Mouse (Mus musculus) heart, postnatal 0 days (tissue): ENCODE data around the gene Igf1r. TPM values are rescaled to one million over a fixed set of nuclear protein-coding genes. Genes with fewer than 3 reads are reported as not detected.

Experiments
- ATAC-seq: fragments of 200-750 bp; cut with Nextera tagmentation; 2 replicates; pipeline ENCODE4 v1.8.0; 2017; ENCODE audit warnings: low read depth, moderate number of reproducible peaks, moderate library complexity; ENCODE audit not compliant: insufficient read depth
- DNase-seq: peaks from one replicate; pipeline ENCODE4 v3.0.0-alpha.2; 2016; ENCODE audit warnings: low spot score
- H3K27ac ChIP-seq: fragments of 300-500 bp; sonication (generic); 2 replicates; pipeline ENCODE4 v1.5.1; 2014; ENCODE audit warnings: low read depth, mild to moderate bottlenecking
- H3K27me3 ChIP-seq: fragments of 300-500 bp; sonication (generic); 2 replicates; pipeline ENCODE4 v1.6.1; 2014; ENCODE audit warnings: low read length, mixed read lengths; ENCODE audit not compliant: control insufficient read depth, insufficient read depth
- H3K36me3 ChIP-seq: fragments of 300-500 bp; sonication (generic); replicated peaks from 2 replicates; pipeline ENCODE4 v1.6.1; 2014; ENCODE audit warnings: low read length, mixed read lengths; ENCODE audit not compliant: control insufficient read depth, insufficient read depth
- H3K4me1 ChIP-seq: fragments of 300-500 bp; sonication (generic); 2 replicates; pipeline ENCODE4 v1.6.1; 2014; ENCODE audit warnings: antibody characterized with exemption; ENCODE audit not compliant: control insufficient read depth, insufficient read depth
- H3K4me2 ChIP-seq: fragments of 300-500 bp; sonication (generic); 2 replicates; pipeline ENCODE4 v1.6.1; 2014; ENCODE audit warnings: low read depth, mild to moderate bottlenecking, low read length, moderate library complexity
- H3K4me3 ChIP-seq: fragments of 300-500 bp; sonication (generic); 2 replicates; pipeline ENCODE4 v1.5.1; 2014; ENCODE audit warnings: low read depth, low read length
- H3K9ac ChIP-seq: fragments of 300-500 bp; sonication (generic); replicated peaks from 2 replicates; pipeline ENCODE4 v1.6.1; 2014; ENCODE audit warnings: low read depth, low read length, mixed read lengths
- H3K9me3 ChIP-seq: fragments of 300-500 bp; sonication (generic); replicated peaks from 2 replicates; pipeline ENCODE4 v1.6.1; 2016; ENCODE audit warnings: low read length; ENCODE audit not compliant: control insufficient read depth
- CTCF ChIP-seq: IDR thresholded peaks from 2 replicates; pipeline ENCODE4 v1.5.1; 2016; ENCODE audit warnings: antibody characterized with exemption, control low read depth, low read depth
- EP300 ChIP-seq: IDR thresholded peaks from 2 replicates; pipeline ENCODE4 v1.6.1; 2016; ENCODE audit warnings: antibody characterized with exemption, low read depth
- WGBS: fragments of 180-500 bp; shearing (Covaris S2); extraction: QIAGEN DNeasy Blood & Tissue Kit; methylation state at CpG from one replicate; pipeline ENCODE4 v1.1.7; 2014; 5-methylcytosine and 5-hydroxymethylcytosine counted together
- polyA plus RNA-seq: library from polyadenylated mRNA; unstranded; fragments of >200 nt; fragmentation: Nextera tagmentation; extraction: Ambion mirVana; gene quantifications from 2 replicates; pipeline ENCODE4 v1.2.1, GENCODE M21; 2015
- total RNA-seq: library from RNA; depleted of rRNA; stranded (reverse); fragments of >200 nt; gene quantifications from 2 replicates; pipeline ENCODE4 v1.2.3, GENCODE M21; 2014; ENCODE audit warnings: low replicate concordance

Igf1r gene
- total and polyA plus RNA-seq, 2 experiments from 2014 or later: 8.8 to 41.8 TPM

DNA sequence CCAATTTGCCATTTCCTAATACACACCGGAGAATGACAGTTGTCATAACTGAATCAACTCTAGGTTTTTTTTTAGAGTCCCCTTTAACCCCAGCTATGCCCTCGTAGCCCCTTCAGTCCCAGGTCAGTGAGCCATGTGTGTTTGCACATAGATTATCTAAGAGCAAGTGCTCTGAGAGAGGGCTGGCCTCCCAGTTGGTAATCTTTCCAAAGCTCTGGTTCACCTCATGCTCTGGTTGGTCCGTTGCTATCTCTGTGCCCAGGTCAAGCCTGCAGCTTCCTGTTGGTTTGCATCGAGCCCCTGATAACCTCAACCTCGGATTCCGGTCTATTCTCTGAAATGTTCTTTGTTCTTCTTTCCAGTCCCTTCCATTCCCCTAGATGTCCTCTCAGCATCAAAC lies 236.6 kb downstream of the Igf1r start:
- no peaks in the 10 kb centered on the region for H3K27me3 ChIP-seq
- no peak for DNase-seq
- no peak for TF ChIP-seq CTCF
- no peak for TF ChIP-seq EP300
- ATAC-seq: no peak
- no peaks in the 10 kb centered on the region; the same call in 1 of the 2 replicates for H3K4me1 ChIP-seq
- H3K9me3 ChIP-seq: no peaks in the 10 kb centered on the region
- H3K36me3 ChIP-seq: peaks cover 82% of the 10 kb centered on the region
- H3K4me2 ChIP-seq: no peak overlapping the region
- H3K9ac ChIP-seq: no peak overlapping the region
- H3K4me3 ChIP-seq: no peak overlapping the region
- 48% methylated on average over 6 of the region's 6 CpGs for WGBS
- no peak overlapping the region for H3K27ac ChIP-seq

DNA sequence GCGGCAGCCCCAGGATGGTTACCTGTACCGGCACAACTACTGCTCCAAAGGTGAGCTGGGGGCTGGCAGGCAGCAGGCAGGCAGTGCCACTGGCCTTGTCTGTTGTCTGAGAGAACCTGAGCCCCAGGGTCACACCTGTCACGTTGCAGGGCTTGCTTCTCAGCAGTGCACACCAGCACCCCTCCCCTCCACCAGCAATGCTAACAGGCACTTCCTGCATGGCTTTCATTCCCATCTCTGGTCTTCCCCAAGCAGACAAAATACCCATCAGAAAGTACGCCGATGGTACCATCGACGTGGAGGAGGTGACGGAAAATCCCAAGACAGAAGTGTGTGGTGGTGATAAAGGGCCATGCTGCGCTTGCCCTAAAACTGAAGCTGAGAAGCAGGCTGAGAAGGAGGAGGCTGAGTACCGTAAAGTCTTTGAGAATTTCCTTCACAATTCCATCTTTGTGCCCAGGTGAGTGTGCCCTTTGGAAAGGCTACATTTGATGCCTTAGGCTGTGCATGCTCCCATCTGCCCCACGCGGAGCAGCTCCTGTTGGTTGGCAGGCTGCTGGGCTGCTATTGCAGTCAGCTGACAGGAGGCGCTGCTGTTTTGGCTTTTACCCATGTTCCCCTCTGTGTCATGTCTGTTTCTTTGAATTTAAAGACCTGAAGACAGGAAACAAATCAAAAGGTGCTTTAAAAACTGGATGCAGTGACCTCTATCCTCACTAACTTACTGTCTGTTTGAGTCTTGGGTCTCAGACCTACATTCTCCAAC lies 237.2 kb downstream of the Igf1r start:
- H3K36me3 ChIP-seq: peaks cover 82% of the 10 kb centered on the region

DNA sequence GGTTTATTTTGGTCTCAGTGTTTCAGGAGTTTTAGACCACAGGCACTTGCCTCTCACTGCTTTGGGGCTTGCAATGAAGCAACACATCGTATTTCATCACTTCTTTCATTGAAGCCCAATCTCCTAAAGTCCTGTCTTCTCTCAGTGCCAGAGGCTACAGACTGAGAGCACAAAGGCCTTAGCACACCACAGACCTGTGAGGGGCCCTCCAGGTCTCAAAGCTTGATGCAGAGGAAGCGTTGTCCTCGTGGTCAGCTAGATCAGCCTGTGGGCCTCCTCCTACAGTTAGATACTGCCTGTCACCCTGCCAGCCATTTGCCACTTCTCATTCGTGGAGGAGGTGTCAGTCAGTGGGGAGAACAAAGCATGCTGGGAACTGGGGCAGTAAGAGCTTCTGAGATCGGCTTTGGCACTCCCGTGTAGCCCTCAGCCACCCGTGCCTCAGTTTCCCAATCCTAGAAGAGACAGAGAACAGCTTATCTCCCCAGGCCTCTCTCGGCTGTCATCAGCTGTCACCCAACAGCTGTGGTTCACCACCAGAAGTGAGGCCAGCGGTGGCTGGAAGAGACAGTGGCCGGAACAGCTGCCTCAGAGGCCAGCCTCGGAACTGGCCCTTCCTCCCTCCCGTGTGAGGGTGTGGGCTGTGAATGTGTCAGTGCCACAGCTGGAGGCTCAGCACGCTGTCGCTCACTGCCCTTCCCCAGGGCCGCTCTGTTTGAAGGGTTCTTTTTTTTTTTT lies 241.5 kb downstream of the Igf1r start:
- H3K9ac ChIP-seq: no peak overlapping the region
- ATAC-seq (peak; percentile 53), DNase-seq (no peak)
- TF ChIP-seq EP300: no peak
- no peak for TF ChIP-seq CTCF
- H3K36me3 ChIP-seq: peaks cover 90% of the 10 kb centered on the region
- WGBS: 36% methylated on average over 15 of the region's 15 CpGs
- H3K4me2 ChIP-seq: no peak overlapping the region
- H3K4me1 ChIP-seq: no peaks in the 10 kb centered on the region; the same call in 1 of the 2 replicates
- H3K27ac ChIP-seq: 0 out of 2 replicates have a peak overlapping the region, but pooled peaks have one; percentile 11
- no peak overlapping the region for H3K4me3 ChIP-seq
- no peaks in the 10 kb centered on the region for H3K27me3 ChIP-seq
- no peaks in the 10 kb centered on the region for H3K9me3 ChIP-seq

More for the DNA sequence above, 237.2 kb downstream of the Igf1r start:
- Histone ChIP-seq H3K4me3 (no peak overlapping the region), H3K4me1 (no peaks in the 10 kb centered on the region; the same call in 1 of the 2 replicates), H3K9ac (no peak overlapping the region), H3K27ac (no peak overlapping the region), H3K27me3 (no peaks in the 10 kb centered on the region), H3K4me2 (no peak overlapping the region), H3K9me3 (no peaks in the 10 kb centered on the region)
- no peak for DNase-seq
- no peak for TF ChIP-seq EP300
- TF ChIP-seq CTCF: no peak
- ATAC-seq: no peak
- 81% methylated on average over 13 of the region's 13 CpGs for WGBS

DNA sequence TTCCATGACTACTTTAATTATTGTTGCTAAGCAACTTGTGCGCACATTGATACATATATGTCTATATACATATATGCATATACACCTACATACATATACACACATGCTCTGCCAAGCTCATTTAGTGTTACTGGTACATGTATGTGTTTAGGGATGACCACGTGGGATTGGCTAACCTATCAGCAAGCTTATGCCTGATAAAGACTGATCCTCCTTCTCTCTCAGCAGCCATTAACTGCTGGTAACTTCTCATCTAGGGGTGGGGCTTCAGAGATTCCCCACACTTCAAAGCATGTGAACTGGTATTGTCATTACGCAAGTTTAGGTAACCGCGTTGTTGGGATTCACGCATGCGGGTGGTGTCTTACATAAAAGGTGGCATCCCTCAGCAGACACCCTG lies 247.0 kb downstream of the Igf1r start:
- 95% methylated on average over 7 of the region's 7 CpGs for WGBS
- H3K4me3 ChIP-seq: no peak overlapping the region
- TF ChIP-seq CTCF: no peak
- no peak for TF ChIP-seq EP300
- H3K4me2 ChIP-seq: no peak overlapping the region
- ATAC-seq (no peak), DNase-seq (no peak)
- H3K4me1 ChIP-seq: 0 out of 2 replicates have a peak, but pooled peaks cover 7% of the 10 kb centered on the region
- H3K36me3 ChIP-seq: peaks cover 95% of the 10 kb centered on the region
- H3K9me3 ChIP-seq: no peaks in the 10 kb centered on the region
- no peak overlapping the region for H3K9ac ChIP-seq
- no peaks in the 10 kb centered on the region for H3K27me3 ChIP-seq
- H3K27ac ChIP-seq: no peak overlapping the region

DNA sequence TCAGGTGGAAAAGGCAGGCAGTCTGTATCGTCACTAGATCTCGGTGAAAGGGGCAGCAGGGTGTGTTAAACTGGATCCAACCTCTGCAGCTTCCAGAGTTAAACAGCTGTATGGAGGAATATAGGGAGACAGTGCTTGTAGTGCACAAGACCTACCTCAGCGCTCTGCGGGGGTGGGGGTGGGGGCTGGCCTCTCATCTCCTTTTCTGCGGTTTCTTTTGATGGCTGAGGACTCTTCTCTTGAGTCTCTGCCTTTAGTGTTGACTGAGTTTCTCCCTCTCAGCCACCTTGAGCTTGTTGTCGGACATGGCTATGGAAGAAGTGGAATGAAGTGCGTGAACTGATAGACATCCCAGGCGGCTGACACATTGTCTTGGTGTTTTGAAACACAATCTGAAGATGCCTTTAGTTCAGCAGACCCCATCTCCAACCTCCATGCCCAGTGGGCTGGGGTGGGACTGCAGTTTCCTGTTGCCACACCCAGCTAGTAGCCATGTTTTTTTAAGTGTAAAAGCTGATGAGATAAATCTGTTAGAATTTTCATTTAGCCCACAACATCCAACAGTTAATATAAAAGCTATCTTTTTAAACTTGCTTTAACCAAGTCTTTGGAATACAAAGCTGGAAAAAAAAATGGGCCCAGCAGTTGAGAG lies 253.3 kb downstream of the Igf1r start:
- ATAC-seq: no peak
- Histone ChIP-seq H3K4me2 (no peak overlapping the region), H3K9ac (no peak overlapping the region), H3K27ac (no peak overlapping the region), H3K4me1 (0 out of 2 replicates have a peak, but pooled peaks cover 7% of the 10 kb centered on the region), H3K36me3 (peaks cover 91% of the 10 kb centered on the region), H3K4me3 (no peak overlapping the region), H3K27me3 (no peaks in the 10 kb centered on the region), H3K9me3 (no peaks in the 10 kb centered on the region)
- WGBS: 91% methylated on average over 8 of the region's 8 CpGs
- DNase-seq: no peak
- TF ChIP-seq EP300: no peak
- TF ChIP-seq CTCF: no peak
